Comparison of ENCODE assay signal across 9 mouse cellular contexts in genomic region chr1:133735995-133736652, GRCm38 (mm10). TPM values are rescaled to one million over a fixed set of nuclear protein-coding genes. Genes with fewer than 3 reads are reported as not detected.
DNase-seq lines count a peak whose midpoint lies in the region; ATAC-seq lines count a peak whose summit lies in the region.
"Had no signal": no experiment of that assay in that cellular context is flagged by ENCODE, and none has a peak within 500 bp of the region (broad histone marks: within the 10 kb centered on the region; RNA-seq: fewer than 3 reads in every experiment).

No protein-coding gene starts in this region.

- peak overlapping the region; percentile 88 for H3K9ac ChIP-seq in forebrain, embryonic 16.5 days (replicated peaks; ENCODE audit: low read depth, low read length)

- H3K4me2 ChIP-seq in forebrain, embryonic 16.5 days (ENCODE audit: low read length) = peak overlapping the region; percentile 55

- no peaks in the 10 kb centered on the region for H3K9me3 ChIP-seq in forebrain, embryonic 16.5 days (ENCODE audit: control insufficient read depth, low read length)
- H3K9me3 ChIP-seq: megakaryocyte, embryonic 14.5 days had no signal

- peaks cover 11% of the 10 kb centered on the region for H3K4me1 ChIP-seq in forebrain, embryonic 16.5 days (replicated peaks; ENCODE audit: control insufficient read depth, insufficient read depth, low read length)

- peaks cover 6% of the 10 kb centered on the region for H3K36me3 ChIP-seq in forebrain, embryonic 16.5 days (ENCODE audit: control insufficient read depth, insufficient read depth)

- 14% methylated on average over 17 of the region's 17 CpGs for WGBS in forebrain, embryonic 16.5 days

- H3K4me3 ChIP-seq in forebrain, embryonic 16.5 days (replicated peaks; ENCODE audit: low read length) = peak overlapping the region; percentile 57
- H3K4me3 ChIP-seq: megakaryocyte, embryonic 14.5 days had no signal

- no peaks in the 10 kb centered on the region for H3K27me3 ChIP-seq in forebrain, embryonic 16.5 days (replicated peaks; ENCODE audit: control insufficient read depth, insufficient read depth, low read length)
- H3K27me3 ChIP-seq: megakaryocyte, embryonic 14.5 days had no signal

- ATAC-seq in forebrain, embryonic 16.5 days = peak; percentile 96

- DNase-seq in T-cell, adult 2 months (ENCODE audit: low spot score) = peak; percentile 18
- peak; percentile 78 for DNase-seq in cerebellum, adult 8-10 months
- DNase-seq in heart, postnatal 4 days = peak; percentile 75
- peak; percentile 47 to 77 for DNase-seq in layer of hippocampus, adult 8-10 months (ENCODE audit: low spot score in 2 of 2)
- peak; percentile 25 to 39 for DNase-seq in lung, adult 18-20 months
- peak; percentile 56 for DNase-seq in ovary, postnatal 36 days (ENCODE audit: low spot score)
- DNase-seq in spleen, adult 12 weeks (ENCODE audit: low spot score) = no peak

- H3K27ac ChIP-seq in forebrain, embryonic 16.5 days (ENCODE audit: low read length) = peak overlapping the region; percentile 48; the same call in 1 of the 2 replicates

RNA-seq across cellular contexts. Expression of gene Lax1, which starts 46.2 kb away (rescaled TPM):
- not detected in 2 replicates for polyA plus RNA-seq in forebrain, embryonic 16.5 days (2015; fragmentation: Nextera tagmentation; extraction: Ambion mirVana)
- under 1 TPM; 0.41 TPM for total RNA-seq in heart, postnatal 4 days (2021)
- not detected for total RNA-seq in layer of hippocampus, adult 8-10 months (2022)
